8 mouse cellular contexts compared by ENCODE assay signal in the genomic region with DNA sequence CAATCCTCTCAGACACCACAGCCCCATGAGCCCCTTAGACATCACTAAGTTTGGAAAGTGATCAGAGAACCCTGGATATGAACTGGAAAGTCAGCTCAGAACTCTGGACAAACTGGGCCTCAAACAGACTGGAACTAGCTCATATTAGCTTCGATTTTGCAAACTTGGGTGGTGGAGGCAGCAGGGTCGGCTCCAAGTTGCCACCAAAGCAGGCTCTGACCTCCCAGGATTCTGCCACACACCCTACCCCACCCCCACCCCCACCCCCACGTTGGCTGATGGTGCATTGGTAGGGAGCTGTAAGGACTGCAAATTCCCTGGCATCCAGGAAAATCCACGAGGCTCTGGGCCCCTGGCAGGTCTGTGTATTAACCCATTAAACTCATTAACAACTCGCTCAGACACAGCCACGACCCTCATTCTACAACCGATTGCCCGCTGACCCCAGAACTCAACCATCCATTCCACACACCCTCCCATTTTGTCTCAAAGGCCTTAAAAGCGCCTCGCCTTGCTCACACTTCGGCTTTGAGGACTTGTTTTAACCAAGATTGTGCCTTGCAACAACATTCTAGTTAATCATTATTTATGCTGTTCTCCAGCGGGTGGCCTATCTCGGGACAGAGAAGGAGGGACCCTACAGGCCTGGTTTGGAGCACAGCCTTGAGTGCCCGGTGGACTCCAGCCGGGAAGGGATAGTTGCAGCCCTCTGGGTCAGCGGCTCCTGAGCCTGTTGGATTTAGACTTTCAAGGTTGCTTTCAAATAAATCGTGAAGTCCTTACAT. TPM values are rescaled to one million over a fixed set of nuclear protein-coding genes. Genes with fewer than 3 reads are reported as not detected.
DNase-seq lines count a peak whose midpoint lies in the region; TF ChIP-seq lines count a peak whose summit lies in the region.

No protein-coding gene starts in this region.

- no peaks in the 10 kb centered on the region for H3K36me3 ChIP-seq in midbrain, embryonic 10.5 days

- TF ChIP-seq CTCF in brain, embryonic 14.5 days (IDR thresholded peaks at IDR 0.05; ENCODE audit: borderline replicate concordance, extremely low read depth, insufficient read depth, insufficient read length), result no peak
- no peak for TF ChIP-seq CTCF in embryonic fibroblast, embryonic 13.5 days (IDR thresholded peaks at IDR 0.05; ENCODE audit: borderline replicate concordance, insufficient read depth, low read length)

- 6% methylated on average over 17 of the region's 17 CpGs for WGBS in midbrain, embryonic 10.5 days

- no peak for TF ChIP-seq POLR2A in brain, embryonic 14.5 days (IDR thresholded peaks at IDR 0.05; ENCODE audit: borderline replicate concordance, extremely low read depth, insufficient read depth, insufficient read length, poor library complexity, severe bottlenecking)
- TF ChIP-seq POLR2A in embryonic fibroblast, embryonic 13.5 days (IDR thresholded peaks at IDR 0.05; ENCODE audit: low read depth, low read length), result no peak

- peaks cover 96% of the 10 kb centered on the region for H3K27me3 ChIP-seq in midbrain, embryonic 10.5 days (ENCODE audit: low read depth, poor library complexity, severe bottlenecking)

- peak; percentile 22 for DNase-seq in brain, embryonic 14.5 days (ENCODE audit: low read depth)
- DNase-seq in kidney, adult 9 months, result peak; percentile 79
- peak; percentile 57 for DNase-seq in midbrain, embryonic 10.5 days (ENCODE audit: low spot score)
- no peak for DNase-seq in spleen, postnatal 36 days (ENCODE audit: low spot score in 2 of 2)
- DNase-seq in right cerebral cortex, adult 2 months (ENCODE audit: low spot score in 2 of 2), result no peak
- DNase-seq in adrenal gland, adult (ENCODE audit: inconsistent age in 2 of 2, low spot score in 1 of 2), result no peak
- DNase-seq in layer of hippocampus, adult 11-12 months (ENCODE audit: low spot score), result no peak

- H3K4me1 ChIP-seq in embryonic fibroblast, embryonic 13.5 days (ENCODE audit: control insufficient read depth, insufficient read depth, low read length), result no peaks in the 10 kb centered on the region
- peaks cover 85% of the 10 kb centered on the region for H3K4me1 ChIP-seq in midbrain, embryonic 10.5 days

- no peak overlapping the region for H3K27ac ChIP-seq in embryonic fibroblast, embryonic 13.5 days (ENCODE audit: insufficient read depth, low read length)
- peak overlapping the region; percentile 89 for H3K27ac ChIP-seq in midbrain, embryonic 10.5 days (replicated peaks)

- H3K9me3 ChIP-seq in midbrain, embryonic 10.5 days (replicated peaks), result no peaks in the 10 kb centered on the region

- H3K4me3 ChIP-seq in embryonic fibroblast, embryonic 13.5 days (ENCODE audit: insufficient read depth, low read length), result peak overlapping the region; percentile 58; the same call in 1 of the 2 replicates
- peak overlapping the region; percentile 88 for H3K4me3 ChIP-seq in midbrain, embryonic 10.5 days

RNA-seq across cellular contexts. Expression of a gene that starts 3.6 kb away (rescaled TPM):
- 7.9 and 10.5 TPM in 2 replicates for polyA plus RNA-seq in brain, embryonic 14.5 days (2012; rRNA removed)
- 5.7 and 7.0 TPM in 2 replicates for polyA plus RNA-seq in embryonic fibroblast, embryonic 13.5 days (2011; ENCODE audit: insufficient read length, low read depth, missing spikeins)
- polyA plus RNA-seq in midbrain, embryonic 10.5 days (2016; fragmentation: Nextera tagmentation; extraction: Ambion mirVana), result 15.6 and 19.4 TPM in 2 replicates

Comparison
In these comparisons a context has a peak if more than half of its experiments do, and no peak if none do; other contexts are left out.
1. DNase-seq: peak in brain, embryonic 14.5 days (single experiment), kidney, adult 9 months (single experiment) and midbrain, embryonic 10.5 days (single experiment); none in spleen, postnatal 36 days (0 of 2), right cerebral cortex, adult 2 months (0 of 2), adrenal gland, adult (0 of 2) and layer of hippocampus, adult 11-12 months (single experiment).